Mouse (Mus musculus) G1E (cell line): Measurements from ENCODE around the gene Pxn.

Source experiments
- CTCF ChIP-seq: IDR thresholded peaks from 2 replicates; pipeline ENCODE4 v1.5.1; 2012; ENCODE audit warnings: low read depth, low read length, inconsistent platforms, mixed read lengths
- GATA1 ChIP-seq: IDR thresholded peaks from 2 replicates; pipeline ENCODE4 v1.6.1; 2012; ENCODE audit warnings: borderline replicate concordance, low read length, inconsistent platforms, mixed read lengths
- TAL1 ChIP-seq: conservative IDR thresholded peaks from 2 replicates; pipeline ENCODE4 v1.6.1; 2012; ENCODE audit warnings: low read depth, low read length, inconsistent platforms, mixed read lengths

DNA sequence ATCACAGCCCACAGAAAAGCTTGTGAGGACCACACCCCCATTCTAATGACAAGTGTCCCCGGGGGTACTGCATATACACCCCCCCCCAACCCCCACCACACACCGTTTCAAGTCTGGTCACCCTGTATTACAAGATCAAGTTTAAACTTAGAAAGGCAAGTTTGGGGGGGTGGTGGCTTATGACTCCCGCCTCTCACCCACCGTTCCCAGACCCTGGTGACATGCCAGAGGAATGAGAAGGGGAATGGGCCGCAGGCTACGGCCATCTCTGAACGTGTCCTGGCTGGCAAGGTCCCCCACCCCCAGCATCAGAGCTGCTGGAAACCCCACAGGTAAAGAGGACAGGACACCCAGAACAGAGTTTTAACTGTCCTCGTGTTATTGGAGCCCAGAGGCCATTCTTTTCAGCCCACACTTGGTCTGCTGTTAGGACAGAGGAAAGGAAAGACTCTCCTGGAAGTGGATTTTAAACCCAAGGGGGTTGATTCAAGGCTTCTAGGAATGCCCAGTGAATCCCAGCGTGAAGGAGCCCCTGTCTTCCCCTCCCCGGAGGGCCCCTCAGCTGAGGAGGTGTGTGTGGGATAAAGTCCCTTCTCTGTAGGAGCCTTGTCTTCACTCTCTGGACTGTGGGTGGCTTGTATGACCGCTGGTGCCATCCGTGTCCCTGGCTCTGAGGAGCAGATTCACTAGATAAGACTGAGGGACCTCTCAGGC is 948 bp downstream of the Pxn start:
- TF ChIP-seq CTCF (no peak), TAL1 (no peak), GATA1 (no peak)
